Mouse (Mus musculus) heart, postnatal 0 days (tissue): ENCODE data around the gene Olfr796. TPM values are rescaled to one million over a fixed set of nuclear protein-coding genes. Genes with fewer than 3 reads are reported as not detected.

Source experiments
- ATAC-seq: fragments of 200-750 bp; cut with Nextera tagmentation; 2 replicates; pipeline ENCODE4 v1.8.0; 2017; ENCODE audit warnings: low read depth, moderate number of reproducible peaks, moderate library complexity; ENCODE audit not compliant: insufficient read depth
- DNase-seq: peaks from one replicate; pipeline ENCODE4 v3.0.0-alpha.2; 2016; ENCODE audit warnings: low spot score
- H3K27ac ChIP-seq: fragments of 300-500 bp; sonication (generic); 2 replicates; pipeline ENCODE4 v1.5.1; 2014; ENCODE audit warnings: low read depth, mild to moderate bottlenecking
- H3K27me3 ChIP-seq: fragments of 300-500 bp; sonication (generic); 2 replicates; pipeline ENCODE4 v1.6.1; 2014; ENCODE audit warnings: low read length, mixed read lengths; ENCODE audit not compliant: control insufficient read depth, insufficient read depth
- H3K36me3 ChIP-seq: fragments of 300-500 bp; sonication (generic); replicated peaks from 2 replicates; pipeline ENCODE4 v1.6.1; 2014; ENCODE audit warnings: low read length, mixed read lengths; ENCODE audit not compliant: control insufficient read depth, insufficient read depth
- H3K4me1 ChIP-seq: fragments of 300-500 bp; sonication (generic); 2 replicates; pipeline ENCODE4 v1.6.1; 2014; ENCODE audit warnings: antibody characterized with exemption; ENCODE audit not compliant: control insufficient read depth, insufficient read depth
- H3K4me2 ChIP-seq: fragments of 300-500 bp; sonication (generic); 2 replicates; pipeline ENCODE4 v1.6.1; 2014; ENCODE audit warnings: low read depth, mild to moderate bottlenecking, low read length, moderate library complexity
- H3K4me3 ChIP-seq: fragments of 300-500 bp; sonication (generic); 2 replicates; pipeline ENCODE4 v1.5.1; 2014; ENCODE audit warnings: low read depth, low read length
- H3K9ac ChIP-seq: fragments of 300-500 bp; sonication (generic); replicated peaks from 2 replicates; pipeline ENCODE4 v1.6.1; 2014; ENCODE audit warnings: low read depth, low read length, mixed read lengths
- H3K9me3 ChIP-seq: fragments of 300-500 bp; sonication (generic); replicated peaks from 2 replicates; pipeline ENCODE4 v1.6.1; 2016; ENCODE audit warnings: low read length; ENCODE audit not compliant: control insufficient read depth
- CTCF ChIP-seq: IDR thresholded peaks from 2 replicates; pipeline ENCODE4 v1.5.1; 2016; ENCODE audit warnings: antibody characterized with exemption, control low read depth, low read depth
- EP300 ChIP-seq: IDR thresholded peaks from 2 replicates; pipeline ENCODE4 v1.6.1; 2016; ENCODE audit warnings: antibody characterized with exemption, low read depth
- WGBS: fragments of 180-500 bp; shearing (Covaris S2); extraction: QIAGEN DNeasy Blood & Tissue Kit; methylation state at CpG from one replicate; pipeline ENCODE4 v1.1.7; 2014; 5-methylcytosine and 5-hydroxymethylcytosine counted together
- microRNA-seq: library from miRNA; unstranded; fragments of <30 nt; microRNA quantifications from one replicate; pipeline ENCODE4, GENCODE M21; 2016
- polyA plus RNA-seq: library from polyadenylated mRNA; unstranded; fragments of >200 nt; fragmentation: Nextera tagmentation; extraction: Ambion mirVana; gene quantifications from 2 replicates; pipeline ENCODE4 v1.2.1, GENCODE M21; 2015
- total RNA-seq: library from RNA; depleted of rRNA; stranded (reverse); fragments of >200 nt; gene quantifications from 2 replicates; pipeline ENCODE4 v1.2.3, GENCODE M21; 2014; ENCODE audit warnings: low replicate concordance; rRNA removed

Gene Olfr796
- total and polyA plus RNA-seq, 2 experiments from 2014 or later, result not detected

DNA sequence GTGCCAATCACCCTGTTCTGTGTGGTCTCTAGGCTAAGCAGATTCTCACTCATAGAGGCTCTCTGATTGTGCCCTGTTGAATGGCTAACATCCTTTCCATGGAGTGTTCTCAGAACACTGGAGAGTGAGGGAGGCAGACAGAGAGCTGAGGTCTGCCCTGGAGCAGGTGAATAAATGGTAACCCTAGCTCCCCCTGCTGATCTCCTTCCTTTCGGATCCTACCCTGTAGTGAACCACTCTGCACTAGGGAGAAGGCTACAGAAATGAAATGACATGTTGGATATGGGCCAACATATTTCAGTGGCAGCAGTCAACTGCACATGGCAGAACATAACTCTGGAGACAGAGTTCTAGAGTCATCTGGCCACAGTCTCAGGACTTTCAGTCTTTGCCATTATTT lies 9.4 kb upstream of the Olfr796 start:
- no peak overlapping the region for H3K4me2 ChIP-seq
- H3K27me3 ChIP-seq, result no peaks in the 10 kb centered on the region
- no peak overlapping the region for H3K9ac ChIP-seq
- DNase-seq (no peak), ATAC-seq (peak; percentile 66)
- H3K27ac ChIP-seq, result no peak overlapping the region
- H3K4me1 ChIP-seq, result no peaks in the 10 kb centered on the region
- TF ChIP-seq CTCF (no peak), EP300 (no peak)
- no peak overlapping the region for H3K4me3 ChIP-seq
- H3K9me3 ChIP-seq, result no peaks in the 10 kb centered on the region
- WGBS, result 13% methylated on average over 1 of the region's 1 CpGs
- H3K36me3 ChIP-seq, result no peaks in the 10 kb centered on the region

DNA sequence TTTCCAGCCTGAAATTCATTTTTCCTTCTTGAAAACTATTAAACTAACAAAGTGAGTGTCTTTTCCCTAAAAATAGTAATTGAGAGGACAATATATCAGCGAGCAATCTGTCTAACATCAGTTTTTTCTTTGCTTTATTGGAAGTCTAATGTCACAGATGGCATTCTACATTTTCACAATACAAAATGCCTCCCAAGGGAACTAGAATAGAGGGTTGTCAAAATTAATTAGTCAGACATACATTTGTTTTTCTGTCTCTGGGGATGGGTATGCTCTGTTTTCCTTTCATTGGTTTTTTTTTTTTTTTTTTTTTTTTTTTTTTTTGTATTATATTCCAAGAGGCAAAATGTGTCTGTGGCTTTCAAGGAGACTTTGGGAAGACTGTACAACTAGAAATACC lies 35.3 kb downstream of the Olfr796 start:
- no peak for ATAC-seq
- H3K9ac ChIP-seq, result no peak overlapping the region
- 72% methylated on average over 1 of the region's 1 CpGs for WGBS

GRCm38 (mm10) chr10:129567355-129567754 lies 45.0 kb downstream of the Olfr796 start, which contains the start of gene Olfr794:
Olfr794 (plus strand) TSS chr10:129567655.
- Histone ChIP-seq H3K27me3 (no peaks in the 10 kb centered on the region), H3K36me3 (no peaks in the 10 kb centered on the region), H3K27ac (no peak within 1 kb of the TSS), H3K4me1 (no peaks in the 10 kb centered on the region), H3K9ac (no peak within 1 kb of the TSS), H3K4me3 (no peak within 1 kb of the TSS), H3K9me3 (no peaks in the 10 kb centered on the region), H3K4me2 (no peak within 1 kb of the TSS)
- ATAC-seq (no peak), DNase-seq (no peak)
- no peak for TF ChIP-seq CTCF
- TF ChIP-seq EP300, result no peak
- 64% methylated on average over 2 of the region's 2 CpGs for WGBS

More for the DNA sequence above, 35.3 kb downstream of the Olfr796 start:
- H3K36me3 ChIP-seq, result no peaks in the 10 kb centered on the region
- no peak overlapping the region for H3K4me3 ChIP-seq
- DNase-seq, result no peak
- no peaks in the 10 kb centered on the region for H3K27me3 ChIP-seq
- H3K27ac ChIP-seq, result no peak overlapping the region
- H3K4me1 ChIP-seq, result no peaks in the 10 kb centered on the region
- no peaks in the 10 kb centered on the region for H3K9me3 ChIP-seq
- no peak overlapping the region for H3K4me2 ChIP-seq
- TF ChIP-seq EP300 (no peak), CTCF (no peak)

Small RNA genes lying within 50 kb of the gene (microRNA-seq; reads per million reads assigned to microRNA genes)
- not detected for gene Gm23252

Other genes starting within 250 kb of the Olfr796 start
- gene Olfr784, start 228.5 kb downstream of the Olfr796 start, total RNA-seq, result 0.27 TPM in 1 of 2 replicates, not detected in the other
- gene Olfr784, start 228.5 kb downstream of the Olfr796 start, polyA plus RNA-seq, result not detected in 2 replicates
- gene Olfr785, start 207.1 kb downstream of the Olfr796 start, total RNA-seq, result not detected in 2 replicates
- gene Olfr785, start 207.1 kb downstream of the Olfr796 start, polyA plus RNA-seq, result not detected in 2 replicates
- not detected in 2 replicates for gene Olfr786, start 185.3 kb downstream of the Olfr796 start, total RNA-seq
- not detected in 2 replicates for gene Olfr786, start 185.3 kb downstream of the Olfr796 start, polyA plus RNA-seq
- not detected in 2 replicates for gene Olfr787, start 150.7 kb downstream of the Olfr796 start, total RNA-seq
- gene Olfr787, start 150.7 kb downstream of the Olfr796 start, polyA plus RNA-seq, result not detected in 2 replicates
- gene Olfr788, start 141.6 kb downstream of the Olfr796 start, total RNA-seq, result not detected in 2 replicates
- gene Olfr788, start 141.6 kb downstream of the Olfr796 start, polyA plus RNA-seq, result not detected in 2 replicates
- not detected in 2 replicates for gene Olfr789, start 127.8 kb downstream of the Olfr796 start, total RNA-seq
- gene Olfr789, start 127.8 kb downstream of the Olfr796 start, polyA plus RNA-seq, result not detected in 2 replicates
- not detected in 2 replicates for gene Olfr790, start 114.1 kb downstream of the Olfr796 start, total RNA-seq
- not detected in 2 replicates for gene Olfr790, start 114.1 kb downstream of the Olfr796 start, polyA plus RNA-seq
- not detected in 2 replicates for gene Olfr791, start 90.8 kb downstream of the Olfr796 start, total RNA-seq
- gene Olfr791, start 90.8 kb downstream of the Olfr796 start, polyA plus RNA-seq, result not detected in 2 replicates
- gene Olfr792, start 73.4 kb downstream of the Olfr796 start, total RNA-seq, result not detected in 2 replicates
- not detected in 2 replicates for gene Olfr792, start 73.4 kb downstream of the Olfr796 start, polyA plus RNA-seq
- not detected in 2 replicates for gene Olfr794, start 44.9 kb downstream of the Olfr796 start, total RNA-seq
- not detected in 2 replicates for gene Olfr794, start 44.9 kb downstream of the Olfr796 start, polyA plus RNA-seq
- not detected in 2 replicates for gene Olfr798, start 15.4 kb upstream of the Olfr796 start, total RNA-seq
- not detected in 2 replicates for gene Olfr798, start 15.4 kb upstream of the Olfr796 start, polyA plus RNA-seq
- not detected in 2 replicates for gene Olfr799, start 24.9 kb upstream of the Olfr796 start, total RNA-seq
- not detected in 2 replicates for gene Olfr799, start 24.9 kb upstream of the Olfr796 start, polyA plus RNA-seq
- gene Olfr800, start 45.1 kb upstream of the Olfr796 start, total RNA-seq, result not detected in 2 replicates
- not detected in 2 replicates for gene Olfr800, start 45.1 kb upstream of the Olfr796 start, polyA plus RNA-seq
- not detected in 2 replicates for gene Olfr801, start 61.3 kb upstream of the Olfr796 start, total RNA-seq
- gene Olfr801, start 61.3 kb upstream of the Olfr796 start, polyA plus RNA-seq, result not detected in 2 replicates
- not detected in 2 replicates for gene Olfr802, start 75.6 kb upstream of the Olfr796 start, total RNA-seq
- gene Olfr802, start 75.6 kb upstream of the Olfr796 start, polyA plus RNA-seq, result not detected in 2 replicates
- gene Olfr803, start 81.7 kb upstream of the Olfr796 start, total RNA-seq, result not detected in 2 replicates
- gene Olfr803, start 81.7 kb upstream of the Olfr796 start, polyA plus RNA-seq, result not detected in 2 replicates
- not detected in 2 replicates for gene Olfr804, start 90.6 kb upstream of the Olfr796 start, total RNA-seq
- gene Olfr804, start 90.6 kb upstream of the Olfr796 start, polyA plus RNA-seq, result not detected in 2 replicates
- not detected in 2 replicates for gene Olfr805, start 116.8 kb upstream of the Olfr796 start, total RNA-seq
- not detected in 2 replicates for gene Olfr805, start 116.8 kb upstream of the Olfr796 start, polyA plus RNA-seq
- not detected in 2 replicates for gene Olfr806, start 129.4 kb upstream of the Olfr796 start, total RNA-seq
- not detected in 2 replicates for gene Olfr806, start 129.4 kb upstream of the Olfr796 start, polyA plus RNA-seq
- not detected in 2 replicates for gene Olfr807, start 145.2 kb upstream of the Olfr796 start, total RNA-seq
- not detected in 2 replicates for gene Olfr807, start 145.2 kb upstream of the Olfr796 start, polyA plus RNA-seq
- not detected in 2 replicates for gene Olfr808, start 152.9 kb upstream of the Olfr796 start, total RNA-seq
- not detected in 2 replicates for gene Olfr808, start 152.9 kb upstream of the Olfr796 start, polyA plus RNA-seq
- not detected in 2 replicates for gene Olfr809, start 162.1 kb upstream of the Olfr796 start, total RNA-seq
- gene Olfr809, start 162.1 kb upstream of the Olfr796 start, polyA plus RNA-seq, result not detected in 2 replicates
- not detected in 2 replicates for gene Olfr810, start 182.3 kb upstream of the Olfr796 start, total RNA-seq
- not detected in 2 replicates for gene Olfr810, start 182.3 kb upstream of the Olfr796 start, polyA plus RNA-seq
- not detected in 2 replicates for gene Olfr811, start 191.8 kb upstream of the Olfr796 start, total RNA-seq
- not detected in 2 replicates for gene Olfr811, start 191.8 kb upstream of the Olfr796 start, polyA plus RNA-seq
- not detected in 2 replicates for gene Olfr812, start 233.5 kb upstream of the Olfr796 start, total RNA-seq
- gene Olfr812, start 233.5 kb upstream of the Olfr796 start, polyA plus RNA-seq, result not detected in 2 replicates
- gene Olfr813, start 242.8 kb upstream of the Olfr796 start, total RNA-seq, result not detected in 2 replicates
- not detected in 2 replicates for gene Olfr813, start 242.8 kb upstream of the Olfr796 start, polyA plus RNA-seq